Mouse (Mus musculus) liver, embryonic 14.5 days (tissue): ENCODE results near the gene Pgpep1.

Experiments
- CTCF ChIP-seq: IDR thresholded peaks from 2 replicates; pipeline ENCODE4 v1.5.1; 2016; ENCODE audit warnings: antibody characterized with exemption, low read depth, control low read depth
- EP300 ChIP-seq: IDR thresholded peaks from 2 replicates; pipeline ENCODE4 v1.6.1; 2016; ENCODE audit warnings: antibody characterized with exemption, low read depth

- TF ChIP-seq EP300 (no peak), CTCF (no peak)
These were observed 29.8 kb upstream of the Pgpep1 start for GRCm38 (mm10) chr8:70689892-70690390.
